Mouse (Mus musculus) heart, embryonic 16.5 days (tissue): ENCODE results near the gene Fam171a1. TPM values are rescaled to one million over a fixed set of nuclear protein-coding genes. Genes with fewer than 3 reads are reported as not detected.
"Not testable (repeated sequence)": the region's sequence is repeated elsewhere in the genome, so short reads cannot be mapped to it uniquely, and the experiment has no call there.

Experiments
- ATAC-seq: fragments of 200-750 bp; cut with Nextera tagmentation; replicated peaks from 2 replicates; pipeline ENCODE4 v1.8.0; 2017; ENCODE audit warnings: moderate number of reproducible peaks; ENCODE audit not compliant: insufficient read depth, low FRiP score; ENCODE audit errors: extremely low read depth
- H3K27ac ChIP-seq: fragments of 300-500 bp; sonication (generic); 2 replicates; pipeline ENCODE4 v1.5.1; 2014; ENCODE audit warnings: mild to moderate bottlenecking, low read length, control low read depth, moderate library complexity
- H3K27me3 ChIP-seq: fragments of 300-500 bp; sonication (generic); 2 replicates; pipeline ENCODE4 v1.6.1; 2014; ENCODE audit warnings: low read length, mixed read lengths; ENCODE audit not compliant: control insufficient read depth, insufficient read depth
- H3K36me3 ChIP-seq: fragments of 300-500 bp; sonication (generic); 2 replicates; pipeline ENCODE4 v1.6.1; 2014; ENCODE audit not compliant: control insufficient read depth, insufficient read depth
- H3K4me1 ChIP-seq: fragments of 300-500 bp; sonication (generic); 2 replicates; pipeline ENCODE4 v1.6.1; 2014; ENCODE audit warnings: low read length, mixed read lengths; ENCODE audit not compliant: control insufficient read depth, insufficient read depth
- H3K4me2 ChIP-seq: fragments of 300-500 bp; sonication (generic); 2 replicates; pipeline ENCODE4 v1.6.1; 2014; ENCODE audit warnings: low read depth, mild to moderate bottlenecking, control low read depth, low read length
- H3K4me3 ChIP-seq: fragments of 300-500 bp; sonication (generic); 2 replicates; pipeline ENCODE4 v1.5.1; 2014; ENCODE audit warnings: mild to moderate bottlenecking, control low read depth, low read length
- H3K9ac ChIP-seq: fragments of 300-500 bp; sonication (generic); 2 replicates; pipeline ENCODE4 v1.6.1; 2014; ENCODE audit warnings: low read length, control low read depth
- H3K9me3 ChIP-seq: fragments of 300-500 bp; sonication (generic); replicated peaks from 2 replicates; pipeline ENCODE4 v1.6.1; 2016; ENCODE audit warnings: low read length; ENCODE audit not compliant: control insufficient read depth
- WGBS: fragments of 180-500 bp; shearing (Covaris S2); extraction: QIAGEN DNeasy Blood & Tissue Kit; methylation state at CpG from one replicate; pipeline ENCODE4 v1.1.7; 2014; 5-methylcytosine and 5-hydroxymethylcytosine counted together
- polyA plus RNA-seq: library from polyadenylated mRNA; unstranded; fragments of >200 nt; fragmentation: Nextera tagmentation; extraction: Ambion mirVana; gene quantifications from 2 replicates; pipeline ENCODE4 v1.2.1, GENCODE M21; 2015

The Fam171a1 gene
- polyA plus RNA-seq: 21.6 and 26.5 TPM in 2 replicates

- Histone ChIP-seq H3K9ac (no peak within 1 kb of the TSS), H3K4me2 (no peak within 1 kb of the TSS; the same call in 1 of the 2 replicates), H3K27me3 (no peaks in the 10 kb centered on the region), H3K36me3 (no peaks in the 10 kb centered on the region), H3K27ac (peak within 1 kb of the TSS; percentile 57), H3K4me3 (no peak within 1 kb of the TSS), H3K4me1 (no peaks in the 10 kb centered on the region), H3K9me3 (no peaks in the 10 kb centered on the region)
- whole genome bisulfite sequencing: 67% methylated on average over 4 of the region's 4 CpGs
- ATAC-seq: no peak
Observed at GRCm38 (mm10) chr2:3113866-3114265, at the start of gene Fam171a1. Gene Fam171a1, plus strand, starts transcription at chr2:3114224.

- H3K4me3 ChIP-seq: no peak overlapping the region
- H3K9me3 ChIP-seq: peaks cover 3% of the 10 kb centered on the region
- no peak overlapping the region for H3K9ac ChIP-seq
- H3K4me2 ChIP-seq: no peak overlapping the region
- no peaks in the 10 kb centered on the region for H3K4me1 ChIP-seq
- no peak for ATAC-seq
- H3K27ac ChIP-seq: no peak overlapping the region
- no peaks in the 10 kb centered on the region for H3K27me3 ChIP-seq
- no peaks in the 10 kb centered on the region for H3K36me3 ChIP-seq
- 93% methylated on average over 1 of the region's 1 CpGs for WGBS
Observed at GRCm38 (mm10) chr2:3069140-3069539, 44.9 kb upstream of the Fam171a1 start.

DNA sequence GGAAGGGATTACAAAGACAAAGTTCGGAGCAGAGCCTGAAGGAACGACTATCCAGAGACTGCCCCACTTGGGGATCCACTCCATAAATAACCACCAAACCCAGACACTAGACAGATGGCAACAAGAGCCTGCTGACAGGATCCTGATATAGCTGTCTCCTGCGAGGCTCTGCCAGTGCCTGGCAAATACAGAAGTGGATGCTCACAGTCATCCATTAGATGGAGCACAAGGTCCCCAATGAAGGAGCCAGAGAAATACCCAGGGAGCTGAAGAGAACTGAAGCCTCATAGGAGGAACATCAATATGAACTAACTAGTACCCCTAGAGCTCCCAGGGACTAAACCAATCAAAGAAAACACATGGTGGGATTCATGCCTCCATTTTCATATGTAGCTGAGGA is 25.7 kb upstream of the Fam171a1 start:
- ATAC-seq, H3K4me1 ChIP-seq, H3K4me2 ChIP-seq, H3K9me3 ChIP-seq, H3K4me3 ChIP-seq, H3K27ac ChIP-seq, H3K9ac ChIP-seq, H3K36me3 ChIP-seq, H3K27me3 ChIP-seq: not testable (repeated sequence)
- WGBS: 41% methylated on average over 3 of the region's 3 CpGs

DNA sequence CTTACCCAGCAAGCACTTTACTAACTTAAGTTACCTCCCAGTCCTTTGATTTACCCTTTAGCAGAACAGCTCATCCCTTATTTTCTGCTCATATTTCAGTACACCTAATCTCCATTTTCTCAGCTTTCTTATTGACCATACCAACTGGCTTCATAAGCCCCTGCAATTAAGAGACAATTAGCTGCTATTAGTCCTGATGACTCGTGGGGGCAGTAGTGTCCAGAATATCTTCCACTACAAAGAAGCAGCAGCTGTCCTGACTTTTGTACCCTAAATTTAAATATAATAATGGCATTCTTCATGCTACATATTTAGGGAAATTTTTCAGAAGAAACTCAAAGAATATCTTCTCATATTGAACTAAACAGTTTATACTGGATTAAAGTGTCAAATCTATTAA is 24.8 kb upstream of the Fam171a1 start:
- WGBS: 20% methylated on average over 1 of the region's 1 CpGs
- Histone ChIP-seq H3K9me3 (no peaks in the 10 kb centered on the region), H3K27ac (no peak overlapping the region), H3K4me1 (no peaks in the 10 kb centered on the region), H3K4me3 (no peak overlapping the region), H3K9ac (no peak overlapping the region), H3K36me3 (no peaks in the 10 kb centered on the region), H3K4me2 (no peak overlapping the region), H3K27me3 (no peaks in the 10 kb centered on the region)
- ATAC-seq: no peak

GRCm38 (mm10) chr2:3096101-3096500 is 17.9 kb upstream of the Fam171a1 start:
- H3K9me3 ChIP-seq: no peaks in the 10 kb centered on the region
- H3K4me3 ChIP-seq: no peak overlapping the region
- H3K36me3 ChIP-seq: no peaks in the 10 kb centered on the region
- H3K4me2 ChIP-seq: no peak overlapping the region
- no peaks in the 10 kb centered on the region for H3K4me1 ChIP-seq
- WGBS: 57% methylated on average over 1 of the region's 1 CpGs
- ATAC-seq: no peak
- no peaks in the 10 kb centered on the region for H3K27me3 ChIP-seq
- H3K27ac ChIP-seq: no peak overlapping the region
- H3K9ac ChIP-seq: no peak overlapping the region

DNA sequence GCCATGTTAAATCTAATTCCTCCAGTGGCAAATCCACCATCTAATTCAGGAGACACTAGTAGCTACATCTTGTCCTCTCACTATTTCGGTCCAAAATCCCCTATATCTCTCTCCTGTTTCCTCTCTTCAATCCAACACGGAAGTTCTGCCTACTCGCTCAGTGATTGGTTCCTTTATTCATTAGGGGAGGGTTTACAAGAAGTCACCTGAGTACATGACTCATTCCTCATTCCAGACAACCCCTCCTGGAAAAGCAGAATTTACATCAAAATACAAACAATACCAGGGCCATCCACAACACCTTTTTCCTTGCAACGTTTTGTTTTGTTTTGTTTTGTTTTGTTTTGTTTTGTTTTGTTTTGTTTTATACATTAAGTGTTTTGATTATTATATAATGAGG is 14.1 kb upstream of the Fam171a1 start:
- H3K4me2 ChIP-seq: no peak overlapping the region
- no peaks in the 10 kb centered on the region for H3K9me3 ChIP-seq
- H3K27me3 ChIP-seq: no peaks in the 10 kb centered on the region
- H3K4me3 ChIP-seq: no peak overlapping the region
- H3K9ac ChIP-seq: no peak overlapping the region
- no peaks in the 10 kb centered on the region for H3K4me1 ChIP-seq
- no peak overlapping the region for H3K27ac ChIP-seq
- H3K36me3 ChIP-seq: no peaks in the 10 kb centered on the region
- WGBS: 69% methylated on average over 4 of the region's 4 CpGs
- no peak for ATAC-seq

GRCm38 (mm10) chr2:3101292-3101957 is 12.6 kb upstream of the Fam171a1 start:
- H3K36me3 ChIP-seq: no peaks in the 10 kb centered on the region
- WGBS: 69% methylated on average over 2 of the region's 2 CpGs
- ATAC-seq: no peak

GRCm38 (mm10) chr2:3102360-3102759 is 11.7 kb upstream of the Fam171a1 start:
- Histone ChIP-seq H3K9me3 (no peaks in the 10 kb centered on the region), H3K4me1 (no peaks in the 10 kb centered on the region), H3K9ac (no peak overlapping the region), H3K4me2 (no peak overlapping the region), H3K27ac (no peak overlapping the region), H3K27me3 (no peaks in the 10 kb centered on the region), H3K4me3 (no peak overlapping the region), H3K36me3 (no peaks in the 10 kb centered on the region)
- WGBS: 25% methylated on average over 3 of the region's 3 CpGs
- no peak for ATAC-seq

More at GRCm38 (mm10) chr2:3101292-3101957, 12.6 kb upstream of the Fam171a1 start:
- H3K4me3 ChIP-seq: no peak overlapping the region
- no peak overlapping the region for H3K27ac ChIP-seq
- no peaks in the 10 kb centered on the region for H3K9me3 ChIP-seq
- no peak overlapping the region for H3K4me2 ChIP-seq
- H3K4me1 ChIP-seq: no peaks in the 10 kb centered on the region
- no peak overlapping the region for H3K9ac ChIP-seq
- no peaks in the 10 kb centered on the region for H3K27me3 ChIP-seq

DNA sequence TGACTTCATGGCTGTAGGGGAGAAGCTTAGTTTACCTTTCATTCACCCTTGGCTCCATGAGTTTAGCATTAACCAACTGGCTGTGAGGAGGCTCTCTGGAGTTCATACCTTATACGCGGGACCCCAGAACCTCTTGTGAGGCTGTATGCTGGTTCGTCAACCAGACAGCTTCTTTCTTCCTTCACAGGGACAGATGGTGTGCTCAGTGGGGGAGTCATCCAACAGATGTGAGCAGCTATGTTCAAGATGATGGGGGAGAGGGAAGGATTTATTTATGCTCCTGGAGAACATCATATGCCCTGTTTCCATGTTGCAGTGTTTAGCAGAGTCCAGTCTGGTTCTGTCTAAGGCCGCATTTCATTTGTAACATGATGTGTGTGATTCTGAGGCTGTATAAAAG is 6.6 kb upstream of the Fam171a1 start:
- Histone ChIP-seq H3K36me3 (no peaks in the 10 kb centered on the region), H3K4me1 (no peaks in the 10 kb centered on the region), H3K4me2 (no peak overlapping the region), H3K27me3 (no peaks in the 10 kb centered on the region), H3K4me3 (no peak overlapping the region), H3K27ac (no peak overlapping the region), H3K9me3 (no peaks in the 10 kb centered on the region), H3K9ac (no peak overlapping the region)
- WGBS: 86% methylated on average over 4 of the region's 4 CpGs
- ATAC-seq: no peak
